Mouse (Mus musculus): ENCODE results near the gene Thap4.
A peak's percentile ranks its signal among the peaks of the same experiment; 100 is the strongest.
"Not testable (repeated sequence)": the region's sequence is repeated elsewhere in the genome, so short reads cannot be mapped to it uniquely, and the experiment has no call there.

Gene Thap4

GRCm38 (mm10) chr1:93691106-93691505 is 63.6 kb downstream of the Thap4 start:
- DNase-seq (ENCODE audit: low spot score) = no peak

- no peak for DNase-seq (ENCODE audit: low spot score)
These were observed 64.7 kb downstream of the Thap4 start for GRCm38 (mm10) chr1:93689901-93690496.

- no peak for DNase-seq (ENCODE audit: low spot score)
These were observed 66.5 kb downstream of the Thap4 start for GRCm38 (mm10) chr1:93688154-93688553.

GRCm38 (mm10) chr1:93686961-93687320 is 67.7 kb downstream of the Thap4 start:
- DNase-seq (ENCODE audit: low spot score) = no peak

GRCm38 (mm10) chr1:93686245-93686960 is 68.3 kb downstream of the Thap4 start:
- DNase-seq (ENCODE audit: low spot score) = peak; percentile 54

GRCm38 (mm10) chr1:93685401-93686244 is 69.0 kb downstream of the Thap4 start, which contains the start of gene Bok:
Bok (plus strand) TSS chr1:93685660.
- DNase-seq (ENCODE audit: low spot score) = peak; percentile 66

GRCm38 (mm10) chr1:93679889-93680568 is 74.6 kb downstream of the Thap4 start:
- DNase-seq (ENCODE audit: low spot score) = no peak

GRCm38 (mm10) chr1:93678386-93678785 is 76.3 kb downstream of the Thap4 start:
- no peak for DNase-seq (ENCODE audit: low spot score)

GRCm38 (mm10) chr1:93672682-93673081 is 82.0 kb downstream of the Thap4 start:
- no peak for DNase-seq (ENCODE audit: low spot score)

GRCm38 (mm10) chr1:93669941-93670340 is 84.7 kb downstream of the Thap4 start:
- no peak for DNase-seq (ENCODE audit: low spot score)

GRCm38 (mm10) chr1:93668791-93669548 is 85.7 kb downstream of the Thap4 start:
- peak; percentile 76 for DNase-seq (ENCODE audit: low spot score)

- DNase-seq (ENCODE audit: low spot score) = peak; percentile 20
These were observed 86.8 kb downstream of the Thap4 start for GRCm38 (mm10) chr1:93667760-93668400.

- not testable (repeated sequence) for DNase-seq (ENCODE audit: low spot score)
These were observed 96.1 kb downstream of the Thap4 start, which contains the start of gene Stk25 for GRCm38 (mm10) chr1:93658559-93658958. Stk25 (minus strand) TSS chr1:93658659.

- no peak for DNase-seq (ENCODE audit: low spot score)
These were observed 97.7 kb downstream of the Thap4 start for GRCm38 (mm10) chr1:93657025-93657360.

GRCm38 (mm10) chr1:93656325-93657024 is 98.2 kb downstream of the Thap4 start:
- no peak for DNase-seq (ENCODE audit: low spot score)

GRCm38 (mm10) chr1:93654798-93655197 is 99.9 kb downstream of the Thap4 start:
- no peak for DNase-seq (ENCODE audit: low spot score)

- no peak for DNase-seq (ENCODE audit: low spot score)
These were observed 100.4 kb downstream of the Thap4 start for GRCm38 (mm10) chr1:93654275-93654674.

Data from yolk sac, embryonic 10.5 days (tissue).